Mouse (Mus musculus) c-Kit-positive CD71-negative TER-119-negative erythroid progenitor cells, embryonic 14.5 days (primary cell): ENCODE results near the gene Spen.

Experiments
- DNase-seq: peaks from one replicate; pipeline ENCODE4 v3.0.0-alpha.2; 2013; ENCODE audit warnings: low read depth

Spen gene

DNA sequence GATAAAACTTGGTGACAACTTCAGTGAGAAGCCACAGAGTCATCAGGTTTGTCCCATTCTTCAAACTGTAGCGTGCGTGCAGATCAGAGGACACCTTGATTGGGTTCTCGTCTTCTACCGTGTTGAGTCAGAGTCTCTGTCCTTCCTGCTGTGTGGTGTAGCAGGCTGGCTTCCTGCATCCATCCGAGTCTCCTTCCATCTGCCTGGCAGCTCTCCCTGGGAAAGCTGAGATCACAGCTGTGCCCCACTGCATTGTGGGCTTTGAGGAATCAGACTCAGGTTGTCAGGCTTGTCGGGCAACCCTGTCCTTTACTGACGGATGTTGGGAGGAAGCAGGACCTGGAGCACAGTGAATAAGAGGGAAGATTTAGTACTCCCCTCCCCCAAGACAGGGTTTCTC, 92.2 kb downstream of the Spen start:
- no peak for DNase-seq

DNA sequence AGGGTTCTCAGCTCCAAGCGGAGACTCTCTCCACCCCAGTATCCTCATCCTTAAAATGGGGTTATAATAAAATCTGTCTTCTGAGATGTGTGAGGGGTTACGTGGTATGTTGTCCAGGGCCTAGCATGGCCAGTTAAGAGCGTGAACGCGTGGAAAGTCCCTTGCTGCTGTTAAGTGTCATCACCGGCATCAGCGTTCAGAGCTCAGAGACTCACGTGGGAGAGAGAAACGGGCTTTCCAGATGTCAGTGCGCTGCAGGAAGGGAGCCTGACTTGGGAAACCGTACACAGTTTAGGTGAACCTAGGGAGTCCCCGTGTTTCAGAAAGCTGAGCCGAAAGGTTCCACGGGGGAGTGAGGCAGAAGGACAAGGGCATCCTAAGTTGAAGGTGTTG, 93.1 kb downstream of the Spen start:
- DNase-seq: peak; percentile 17

DNA sequence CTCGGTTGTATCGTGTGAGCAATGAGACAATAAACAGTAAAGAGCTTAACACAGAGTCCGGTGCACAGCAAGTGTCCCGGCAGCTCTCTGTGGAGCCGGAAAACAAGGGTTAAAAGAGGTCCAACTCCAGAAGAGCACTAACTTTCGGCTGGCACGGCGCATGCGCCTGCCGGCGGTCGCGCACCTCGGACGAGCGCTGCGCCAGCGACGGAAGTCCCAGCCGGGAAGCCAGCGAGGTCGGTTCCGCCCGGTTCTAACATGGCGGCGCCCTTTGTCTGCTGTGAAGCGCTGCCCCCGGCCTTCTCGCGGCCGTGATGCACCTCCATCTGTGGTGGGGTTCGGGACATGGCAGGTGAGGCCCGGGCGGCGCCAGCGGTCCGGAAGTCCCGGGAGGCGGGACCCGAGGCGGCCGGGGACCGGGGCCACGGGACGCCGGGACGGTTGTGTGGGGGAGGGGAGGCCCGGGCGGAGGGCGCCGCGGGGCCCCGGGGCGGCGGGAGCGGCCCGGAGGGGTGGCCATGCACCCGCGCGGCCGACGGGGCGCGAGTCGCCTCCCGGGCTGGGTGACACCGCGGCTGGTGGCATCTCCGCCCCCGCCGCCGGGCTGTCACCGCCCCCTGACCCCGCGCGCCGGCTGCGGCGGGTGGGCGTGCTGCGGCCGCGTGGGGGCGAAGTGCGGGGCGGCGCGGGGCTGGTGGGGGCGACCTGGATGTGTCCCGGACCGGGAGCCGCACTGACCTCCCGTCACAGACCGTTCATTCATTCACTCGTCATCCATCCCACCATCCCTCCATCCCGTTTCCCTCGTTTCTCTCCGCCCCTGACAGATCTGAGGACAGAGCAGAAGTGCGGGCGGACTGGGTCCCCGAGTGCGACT, 93.7 kb downstream of the Spen start, which contains the start of gene Zbtb17:
TSS of gene Zbtb17 (plus strand) at position 204 of the 877 bp plus-strand sequence.
- peak; percentile 76 for DNase-seq

DNA sequence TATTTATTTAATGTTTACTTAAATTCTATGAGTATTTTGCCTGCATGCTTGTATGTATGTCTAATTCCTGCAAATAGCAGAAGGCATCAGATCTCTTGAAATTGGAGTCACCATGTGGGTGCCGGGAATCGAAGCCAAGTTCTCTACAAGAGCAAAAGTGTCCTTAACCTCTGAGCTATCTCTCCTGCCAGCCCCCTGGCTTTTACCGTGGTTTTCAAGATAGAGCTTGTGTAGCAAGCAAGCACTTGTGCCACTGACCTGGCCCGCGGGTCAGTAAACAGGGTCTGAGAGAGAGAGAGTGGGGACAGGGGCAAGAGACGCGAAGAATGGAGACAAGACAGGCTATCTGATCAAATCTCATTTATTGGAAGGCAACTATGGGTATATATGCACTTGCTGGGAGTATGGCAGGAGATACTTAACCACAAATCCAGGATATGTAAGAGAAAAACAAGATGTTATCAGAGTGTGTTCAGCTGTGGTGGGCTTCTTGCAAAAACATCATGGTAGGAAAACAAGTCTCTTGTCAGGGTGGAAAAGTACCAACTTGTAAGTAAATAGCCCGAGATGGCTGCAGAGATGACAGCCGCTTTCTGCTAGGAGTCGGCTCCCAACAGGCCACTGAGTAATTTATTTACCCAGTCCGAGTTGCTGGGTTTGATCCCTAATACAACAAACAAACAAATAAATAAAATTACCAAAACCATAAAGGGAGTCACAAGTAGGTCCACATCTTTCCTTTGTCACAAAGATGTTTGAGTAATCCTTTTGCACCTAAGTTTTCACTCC, 94.6 kb downstream of the Spen start:
- DNase-seq: no peak

DNA sequence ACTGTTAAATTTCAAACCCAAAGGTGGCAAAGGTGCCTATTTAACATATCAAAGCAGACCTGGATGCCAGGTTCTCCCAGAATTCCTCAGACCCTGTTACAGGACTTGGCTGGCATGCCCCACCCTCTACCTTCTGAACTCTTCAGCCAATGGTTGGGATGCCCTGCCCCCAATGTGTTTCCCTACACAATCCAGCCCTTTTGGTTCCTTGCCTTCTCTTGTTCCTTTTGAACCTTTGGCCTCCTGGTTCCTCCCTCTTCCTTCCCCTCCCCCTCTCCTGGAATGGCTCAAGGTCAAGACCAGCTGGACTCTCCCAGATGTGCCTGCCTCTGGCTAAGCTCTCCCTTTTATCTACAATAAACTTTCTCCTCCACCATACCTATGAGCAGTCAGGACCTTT, 97.5 kb downstream of the Spen start:
- DNase-seq: no peak

DNA sequence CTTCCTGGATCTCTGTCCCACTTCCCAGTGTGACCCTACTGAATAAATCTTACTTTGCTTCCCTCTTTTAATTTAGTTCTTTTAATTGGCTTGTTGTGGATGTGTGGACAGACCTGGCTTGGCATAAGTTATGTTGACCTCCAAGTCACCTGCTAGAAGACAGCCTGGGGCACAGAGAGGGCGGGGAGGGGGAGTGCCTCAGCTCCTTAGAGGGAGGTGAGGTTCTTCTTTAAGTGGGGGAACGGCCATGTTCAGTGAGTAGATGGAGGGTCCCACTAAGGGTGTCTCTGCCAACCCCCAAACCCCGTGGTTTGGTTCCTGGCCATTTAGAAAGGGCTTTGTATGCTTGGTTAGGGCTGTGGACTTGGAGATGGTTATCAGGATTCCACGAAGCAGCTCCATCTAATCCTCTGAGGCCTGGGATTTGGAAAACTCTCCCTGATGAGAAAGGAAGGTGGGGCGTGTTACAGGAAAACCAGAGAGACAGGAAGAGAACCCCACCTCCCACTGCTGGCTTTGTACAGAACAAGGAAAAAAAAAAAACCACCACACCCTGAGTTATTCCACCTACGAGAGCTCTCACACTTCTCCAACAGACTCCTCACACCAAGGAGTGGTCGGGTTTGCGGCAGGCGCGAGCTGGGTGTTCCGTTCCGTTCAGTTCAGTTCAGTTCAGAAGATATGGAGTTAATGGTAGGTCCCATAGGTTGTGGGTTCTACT, 99.2 kb downstream of the Spen start:
- no peak for DNase-seq

DNA sequence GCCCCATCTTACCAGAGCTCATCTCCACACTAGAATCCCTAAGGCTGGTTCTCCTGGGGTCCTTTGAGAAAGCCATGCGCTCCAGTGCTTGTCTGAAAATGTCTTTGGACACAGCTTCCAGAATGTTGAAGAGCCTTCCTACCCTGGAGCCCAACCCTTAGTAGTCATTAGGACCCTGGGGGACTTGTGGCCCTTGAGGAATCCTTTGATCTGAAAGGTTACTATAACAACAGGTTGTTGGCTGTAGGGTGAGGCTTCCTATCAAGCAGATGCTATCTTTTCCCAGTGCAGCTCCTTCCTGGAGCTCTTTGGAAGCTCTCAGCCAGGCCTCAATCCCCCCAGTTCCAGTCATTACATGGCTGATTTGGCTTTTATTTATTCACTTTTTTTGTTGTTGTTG, 102.4 kb downstream of the Spen start, which contains the start of gene Srarp:
TSS of gene Srarp (minus strand) at position 132 of the 400 bp plus-strand sequence.
- DNase-seq: no peak

DNA sequence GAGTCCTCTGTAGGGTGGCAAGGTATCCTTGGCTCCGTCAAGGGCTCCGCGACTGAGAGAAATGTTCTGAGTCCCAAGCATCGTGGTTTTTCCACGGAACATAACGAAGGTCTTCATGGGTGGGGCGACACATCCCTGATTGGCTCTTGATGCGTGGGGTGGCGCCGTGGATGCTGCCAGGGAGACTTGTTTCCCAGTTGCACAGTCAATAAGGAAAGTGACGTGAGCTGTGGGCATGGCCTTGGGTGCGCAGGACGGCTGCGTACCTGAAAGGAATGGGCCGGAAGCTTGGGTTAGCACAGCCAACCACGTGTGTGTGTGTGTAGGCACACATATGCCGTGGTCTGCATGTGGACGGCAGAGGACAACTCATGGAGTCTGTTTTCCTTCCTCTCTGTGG, 105.2 kb downstream of the Spen start:
- DNase-seq: no peak

DNA sequence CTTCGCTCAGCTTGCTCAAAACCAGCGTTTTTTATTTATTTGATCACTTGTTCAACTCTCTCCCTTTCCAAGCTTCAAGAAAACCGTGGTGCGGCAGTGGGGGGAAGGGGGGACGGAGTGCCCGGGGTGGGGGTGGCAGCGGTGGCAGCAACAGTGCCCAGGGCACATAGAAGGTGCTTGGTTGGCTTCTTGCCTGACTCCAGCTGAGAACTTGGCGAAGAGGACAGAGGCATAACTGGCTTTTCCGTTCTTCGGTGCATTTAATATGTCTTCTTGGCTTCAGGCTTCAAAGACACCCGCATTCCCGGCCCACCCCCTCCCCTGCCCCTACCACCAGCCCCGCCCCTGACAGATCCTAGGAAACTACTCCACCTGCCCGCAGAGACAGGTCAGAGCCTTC, 105.7 kb downstream of the Spen start:
- DNase-seq: no peak

DNA sequence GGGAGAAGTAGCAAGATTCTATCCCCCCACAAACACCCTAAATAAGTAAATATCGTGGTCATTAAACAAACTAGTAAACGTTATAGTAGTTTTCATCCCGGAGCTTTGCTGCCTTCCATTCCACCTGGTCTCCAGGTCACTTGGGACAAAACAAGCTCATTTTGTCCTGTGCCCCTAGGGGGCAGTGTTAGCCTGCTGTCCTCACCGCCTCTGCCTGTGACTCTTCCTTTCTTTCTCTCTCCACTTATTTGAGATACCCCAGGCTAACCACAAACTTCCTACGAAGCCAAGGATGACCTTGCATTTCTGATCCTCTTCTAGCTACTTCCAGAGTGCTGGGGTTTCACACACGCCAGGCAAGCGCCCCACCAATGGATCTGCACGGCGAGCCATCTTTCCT, 107.4 kb downstream of the Spen start:
- DNase-seq: no peak

DNA sequence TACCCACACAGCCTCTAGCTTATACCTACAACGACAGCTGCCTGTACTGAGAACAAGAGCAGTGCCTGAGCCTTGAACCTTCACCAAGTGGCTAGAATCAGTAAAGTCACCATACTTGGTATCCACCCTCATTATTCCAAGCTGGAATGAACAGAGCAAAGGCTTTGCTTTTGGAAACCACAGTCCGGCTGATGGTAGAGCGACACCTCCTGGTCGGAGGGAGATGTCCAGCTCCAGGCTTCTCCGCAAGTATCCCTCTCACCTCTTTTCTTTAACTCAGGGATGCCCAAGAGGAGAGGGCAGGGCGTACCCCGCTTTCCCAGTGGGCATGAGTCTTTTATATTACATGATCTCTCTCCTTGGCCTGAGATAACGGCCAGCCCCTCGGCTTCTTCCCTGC, 108.5 kb downstream of the Spen start:
- no peak for DNase-seq

DNA sequence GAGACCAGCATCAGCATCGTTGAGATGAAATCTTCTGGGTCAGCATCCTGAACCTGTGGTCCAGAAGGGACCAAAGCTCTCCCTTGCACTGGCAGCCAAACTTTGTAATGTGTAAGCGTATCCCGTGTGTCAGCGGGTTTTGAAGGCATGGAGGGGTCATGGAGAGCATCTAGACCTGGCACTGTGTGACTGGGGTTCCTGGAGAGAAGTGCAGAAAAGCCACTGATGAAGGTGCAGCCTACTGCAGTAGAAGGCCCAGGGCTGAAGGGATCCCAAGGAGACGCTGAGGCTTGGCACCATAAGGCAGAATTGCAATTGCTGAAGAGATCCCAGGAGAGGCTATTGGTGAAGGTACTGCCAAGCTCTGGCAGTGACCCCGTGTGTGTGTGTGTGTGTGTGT, 109.0 kb downstream of the Spen start:
- DNase-seq: no peak

DNA sequence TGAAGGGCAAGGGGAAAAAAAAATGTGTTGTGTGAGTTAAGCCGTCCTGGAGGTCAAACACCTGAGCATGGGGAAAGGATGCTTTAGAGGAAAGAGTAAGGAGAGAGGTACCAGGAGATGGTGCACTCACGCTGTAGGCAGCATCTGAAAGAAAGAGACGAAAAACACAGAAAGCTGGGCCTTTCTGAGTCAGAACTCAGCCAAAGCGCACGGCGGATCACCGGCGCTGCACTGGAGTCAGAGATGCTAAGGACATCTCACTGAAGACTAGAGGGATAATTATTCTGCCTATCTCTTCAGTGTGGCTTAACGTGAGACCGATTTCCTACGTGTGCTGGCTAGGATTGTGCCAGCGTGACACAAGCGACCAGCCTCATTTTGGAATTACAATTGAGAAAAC, 110.5 kb downstream of the Spen start:
- DNase-seq: no peak

DNA sequence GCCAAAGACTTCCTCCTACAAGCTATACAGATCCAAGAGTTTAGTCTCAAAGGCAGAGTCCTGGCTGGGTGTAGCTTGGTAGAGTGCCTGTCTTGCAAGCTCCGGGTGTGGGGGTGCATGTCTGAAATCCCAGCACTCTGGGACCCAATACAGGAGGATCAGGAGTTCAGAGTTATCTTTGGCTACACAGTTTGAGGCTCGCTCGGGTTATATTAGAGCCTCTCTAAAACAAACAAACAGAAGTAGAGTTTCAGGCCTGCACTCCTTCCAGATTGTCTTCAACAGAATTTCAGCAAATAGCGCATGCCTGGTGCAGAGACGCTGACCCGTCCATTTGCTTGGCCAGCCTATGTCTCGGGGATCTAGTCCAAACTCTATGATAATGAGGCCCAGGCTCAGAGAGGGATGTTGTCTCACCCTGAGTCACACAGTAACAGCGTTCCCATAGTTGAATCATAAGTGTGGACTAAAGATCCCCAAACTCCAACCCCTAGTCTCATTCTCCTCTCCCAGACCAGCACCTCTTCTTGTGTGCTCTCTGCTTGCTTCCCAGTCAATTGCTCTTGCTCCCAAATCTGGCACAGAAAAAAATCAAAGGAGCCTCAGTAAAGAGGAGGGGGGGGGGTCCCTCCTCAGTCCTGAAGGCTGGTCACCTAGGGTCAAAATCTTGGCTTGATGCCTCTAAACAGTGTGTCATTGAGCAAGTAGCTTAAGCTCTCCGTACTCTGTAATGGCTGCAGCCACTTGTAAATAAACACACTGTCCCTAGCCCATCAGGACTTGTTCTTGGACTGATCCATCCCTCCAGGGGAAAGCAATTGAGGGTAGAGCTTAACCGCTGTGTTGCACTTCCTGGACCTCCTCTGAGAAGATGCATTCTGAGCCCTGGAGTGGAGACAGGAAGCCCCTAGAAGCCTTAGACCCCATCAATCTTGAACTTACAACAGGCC, 111.3 kb downstream of the Spen start:
- no peak for DNase-seq

DNA sequence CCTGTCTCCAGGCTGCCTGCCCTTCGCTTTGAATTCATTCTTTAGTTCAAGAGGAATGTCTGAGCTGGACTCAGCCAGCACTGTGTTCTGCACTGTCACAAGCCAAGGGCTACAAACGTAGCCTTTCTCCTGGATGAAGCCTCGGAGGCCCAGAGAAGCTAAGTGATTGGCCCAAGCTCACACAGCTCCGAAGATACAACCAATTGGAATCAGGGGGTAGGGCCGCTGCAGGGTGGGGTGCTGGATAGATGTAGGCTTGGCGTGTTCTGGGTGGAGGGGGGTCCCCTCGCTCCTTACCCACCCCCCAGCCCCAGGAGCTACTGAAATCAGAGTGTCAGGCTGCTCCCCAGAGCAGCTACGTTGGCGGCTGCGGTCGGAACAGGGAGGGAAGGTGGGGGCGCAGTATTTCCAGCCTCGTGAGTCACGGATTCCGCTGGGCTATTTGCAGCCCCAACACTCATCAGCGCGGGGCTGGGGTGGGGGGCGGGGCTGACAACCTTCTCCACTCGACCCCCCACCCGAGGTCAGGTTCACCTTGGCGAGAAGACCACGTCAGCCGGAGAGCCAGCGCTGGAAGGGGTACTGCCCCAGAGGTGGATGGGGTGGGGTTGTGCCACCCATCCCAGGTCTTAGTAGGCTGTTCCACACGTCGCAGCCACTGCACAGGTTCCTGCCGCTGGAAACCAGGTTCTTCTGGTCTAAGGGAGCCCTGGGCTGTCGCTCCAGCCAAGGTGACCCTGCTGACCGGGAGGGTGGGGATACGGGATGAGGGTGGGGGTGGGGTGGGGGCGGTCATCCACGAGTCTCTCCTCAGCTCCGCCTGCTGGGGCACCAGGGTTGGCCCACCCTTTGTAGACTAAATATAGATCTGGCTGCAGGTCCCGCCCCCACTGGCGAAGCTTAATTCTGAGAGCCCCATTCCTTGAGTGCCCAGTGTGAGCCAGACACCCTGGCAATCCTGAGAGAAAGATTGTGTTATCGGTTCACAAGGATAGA, 112.6 kb downstream of the Spen start:
- DNase-seq: peak; percentile 60

DNA sequence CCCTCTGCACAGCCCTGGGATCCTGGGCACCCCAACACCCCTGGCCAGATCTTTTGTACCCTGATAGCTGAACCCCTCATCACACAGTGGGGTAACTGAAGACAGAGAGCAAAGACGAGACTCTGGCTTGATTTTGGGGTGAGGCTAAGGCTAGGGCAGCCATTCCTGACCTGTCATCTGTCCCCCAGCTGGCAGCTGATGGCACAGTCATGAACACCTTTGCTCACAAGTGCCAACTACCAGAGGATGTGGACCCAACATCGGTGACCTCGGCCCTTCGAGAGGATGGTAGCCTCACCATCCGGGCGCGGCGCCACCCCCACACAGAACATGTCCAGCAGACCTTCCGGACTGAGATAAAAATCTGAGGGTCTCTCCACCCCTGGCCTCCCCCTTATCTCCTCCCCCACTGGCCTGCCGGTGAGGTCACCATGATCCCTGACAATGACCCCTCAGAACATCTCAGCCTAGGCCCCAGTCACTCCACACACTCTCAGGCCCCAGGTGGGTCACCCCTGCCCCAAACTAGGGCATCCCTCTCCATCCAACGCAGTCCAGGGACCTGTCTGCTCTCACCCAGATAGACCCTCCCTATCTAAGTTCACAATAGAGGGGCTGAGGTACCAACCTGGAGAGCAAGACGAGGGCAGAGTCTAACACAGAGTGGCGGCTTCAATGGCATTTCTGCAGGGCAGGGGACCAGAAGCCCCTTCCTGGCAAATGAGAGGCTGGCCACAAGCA, 114.5 kb downstream of the Spen start:
- DNase-seq: no peak

DNA sequence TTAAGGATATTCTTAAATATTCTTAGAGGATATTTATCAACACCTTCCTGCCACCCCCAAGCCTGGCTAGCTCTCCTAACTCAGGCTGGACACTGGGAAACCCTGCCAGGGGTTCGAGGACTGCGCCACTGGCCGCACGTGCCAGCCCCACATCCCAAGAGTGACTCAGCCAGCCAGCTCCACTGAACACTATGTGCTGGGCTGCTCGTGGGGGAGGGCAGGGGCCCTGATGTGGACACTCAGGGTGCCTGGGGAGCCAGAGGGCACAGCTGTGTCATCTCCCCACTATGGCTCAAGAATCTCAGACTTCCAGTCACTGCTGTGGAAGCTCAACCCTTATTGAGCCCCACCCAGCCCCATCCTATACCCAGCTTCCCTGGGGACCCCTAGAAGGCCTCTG, 115.1 kb downstream of the Spen start:
- no peak for DNase-seq

DNA sequence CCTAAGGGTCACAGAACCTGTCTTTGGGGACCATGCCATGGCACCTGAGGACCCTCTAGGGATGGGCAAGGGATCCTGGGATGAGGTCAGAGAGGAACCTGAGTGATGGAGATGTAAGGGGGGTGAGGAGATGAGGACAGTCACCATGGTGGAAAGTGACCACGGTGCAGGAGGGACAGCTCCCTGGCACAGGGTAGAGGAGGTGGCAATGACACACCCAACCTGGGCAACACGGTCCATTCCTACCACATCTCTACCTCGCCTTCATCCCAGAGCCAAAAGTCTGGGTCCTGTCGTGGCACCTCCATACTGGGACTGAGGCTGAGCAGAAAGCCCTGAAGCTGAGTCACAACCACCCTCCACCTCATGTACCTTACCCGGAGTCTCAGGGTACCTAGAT, 115.6 kb downstream of the Spen start:
- no peak for DNase-seq

DNA sequence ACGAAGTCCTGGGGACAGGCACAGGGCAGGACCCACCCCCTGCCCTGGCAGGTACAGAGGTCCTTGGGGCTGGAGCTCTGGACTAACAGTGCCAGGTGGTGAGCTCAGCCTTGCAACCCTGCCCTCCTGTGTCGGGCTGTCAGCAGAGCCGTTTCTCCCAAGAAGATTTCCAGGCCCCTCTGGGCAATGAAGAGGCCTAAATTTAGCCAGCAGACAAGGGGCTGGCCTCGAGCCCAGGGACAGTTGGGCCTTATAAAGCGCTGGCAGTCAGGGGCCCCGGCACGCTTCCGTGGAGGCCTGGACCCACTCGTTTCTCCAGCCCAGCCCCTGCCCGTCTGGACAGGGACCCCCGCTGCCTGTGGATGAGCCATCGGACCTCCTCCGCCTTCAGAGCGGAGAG, 117.0 kb downstream of the Spen start:
- DNase-seq: no peak
